ENCODE assay signal across 22 mouse cellular contexts in genomic region chr17:65903826-65904225, GRCm38 (mm10).
"Had no signal": no experiment of that assay in that cellular context is flagged by ENCODE, and none has a peak within 500 bp of the region (broad histone marks: within the 10 kb centered on the region; RNA-seq: fewer than 3 reads in every experiment).

No protein-coding gene starts in this region.

- H3K4me3 ChIP-seq: limb, embryonic 10.5 days; limb, embryonic 13.5 days; liver, embryonic 12.5 days; liver, embryonic 15.5 days; lung, embryonic 15.5 days; megakaryocyte, embryonic 14.5 days; midbrain, embryonic 10.5 days; midbrain, embryonic 13.5 days; myocyte; neural tube, embryonic 13.5 days had no signal

- DNase-seq: kidney, adult 18-20 months; kidney, adult 9 months; kidney, postnatal 14 days; kidney, postnatal 4 days; liver; lung, adult 18-20 months; lung, postnatal 10 days; lung, postnatal 36 days; retina, postnatal 1 day; thymus, adult 2 months; thymus, postnatal 14 days; thymus, postnatal 4 days had no signal

- H3K27ac ChIP-seq: limb, embryonic 10.5 days; limb, embryonic 13.5 days; liver, embryonic 12.5 days; liver, embryonic 15.5 days; lung, embryonic 15.5 days; midbrain, embryonic 10.5 days; midbrain, embryonic 13.5 days; neural tube, embryonic 13.5 days had no signal
